Mouse (Mus musculus) forebrain, embryonic 13.5 days (tissue): ENCODE data around the gene Lrsam1. TPM values are rescaled to one million over a fixed set of nuclear protein-coding genes. Genes with fewer than 3 reads are reported as not detected.
A peak's percentile ranks its signal among the peaks of the same experiment; 100 is the strongest.

Source experiments
- ATAC-seq: fragments of 200-750 bp; cut with Nextera tagmentation; 2 replicates; pipeline ENCODE4 v1.8.0; 2017
- H3K27ac ChIP-seq: fragments of 300-500 bp; sonication (generic); 2 replicates; pipeline ENCODE4 v1.5.1; 2015; ENCODE audit warnings: inconsistent platforms, mild to moderate bottlenecking, moderate library complexity
- H3K27me3 ChIP-seq: fragments of 300-500 bp; sonication (generic); 2 replicates; pipeline ENCODE4 v1.6.1; 2015; ENCODE audit warnings: mild to moderate bottlenecking, inconsistent platforms
- H3K36me3 ChIP-seq: fragments of 300-500 bp; sonication (generic); 2 replicates; pipeline ENCODE4 v1.6.1; 2015; ENCODE audit warnings: mild to moderate bottlenecking, inconsistent platforms; ENCODE audit not compliant: poor library complexity, severe bottlenecking
- H3K4me1 ChIP-seq: fragments of 300-500 bp; sonication (generic); 2 replicates; pipeline ENCODE4 v1.6.1; 2015; ENCODE audit warnings: inconsistent platforms
- H3K4me2 ChIP-seq: fragments of 300-500 bp; sonication (generic); 2 replicates; pipeline ENCODE4 v1.6.1; 2015; ENCODE audit warnings: inconsistent platforms, mild to moderate bottlenecking, moderate library complexity
- H3K4me3 ChIP-seq: fragments of 300-500 bp; sonication (generic); 2 replicates; pipeline ENCODE4 v1.5.1; 2015; ENCODE audit warnings: mild to moderate bottlenecking, inconsistent platforms
- H3K9ac ChIP-seq: fragments of 300-500 bp; sonication (generic); 2 replicates; pipeline ENCODE4 v1.6.1; 2015; ENCODE audit warnings: mild to moderate bottlenecking, inconsistent platforms
- H3K9me3 ChIP-seq: fragments of 300-500 bp; sonication (generic); replicated peaks from 2 replicates; pipeline ENCODE4 v1.6.1; 2016; ENCODE audit warnings: inconsistent platforms
- WGBS: fragments of 180-500 bp; shearing (Covaris S2); methylation state at CpG from one replicate; pipeline ENCODE4 v1.1.7; 2015; 5-methylcytosine and 5-hydroxymethylcytosine counted together
- polyA plus RNA-seq: library from polyadenylated mRNA; unstranded; fragments of >200 nt; fragmentation: Nextera tagmentation; extraction: Ambion mirVana; gene quantifications from 2 replicates; pipeline ENCODE4 v1.2.1, GENCODE M21; 2015

Gene Lrsam1
- polyA plus RNA-seq, 1 experiment from 2014 or later, result 14.8 TPM

- no peak for ATAC-seq
- H3K9ac ChIP-seq, result no peak overlapping the region
- H3K4me2 ChIP-seq, result no peak overlapping the region
- H3K4me1 ChIP-seq, result peaks cover 32% of the 10 kb centered on the region
- H3K9me3 ChIP-seq, result no peaks in the 10 kb centered on the region
- peaks cover 12% of the 10 kb centered on the region; the same call in 1 of the 2 replicates for H3K27me3 ChIP-seq
- no peak overlapping the region for H3K27ac ChIP-seq
- 0 out of 2 replicates have a peak, but pooled peaks cover 5% of the 10 kb centered on the region for H3K36me3 ChIP-seq
- WGBS, result 91% methylated on average over 5 of the region's 5 CpGs
- H3K4me3 ChIP-seq, result no peak overlapping the region
Measured at GRCm38 (mm10) chr2:32904637-32905036, 56.8 kb downstream of the Lrsam1 start.

GRCm38 (mm10) chr2:32903470-32903869, 57.9 kb downstream of the Lrsam1 start:
- H3K4me3 ChIP-seq, result no peak overlapping the region
- H3K9me3 ChIP-seq, result no peaks in the 10 kb centered on the region
- H3K36me3 ChIP-seq, result 0 out of 2 replicates have a peak, but pooled peaks cover 5% of the 10 kb centered on the region
- no peak overlapping the region for H3K9ac ChIP-seq
- peaks cover 23% of the 10 kb centered on the region for H3K4me1 ChIP-seq
- 89% methylated on average over 4 of the region's 4 CpGs for WGBS
- no peak overlapping the region for H3K27ac ChIP-seq
- peaks cover 6% of the 10 kb centered on the region; the same call in 1 of the 2 replicates for H3K27me3 ChIP-seq
- no peak for ATAC-seq
- H3K4me2 ChIP-seq, result no peak overlapping the region

GRCm38 (mm10) chr2:32902126-32902525, 59.3 kb downstream of the Lrsam1 start:
- Histone ChIP-seq H3K27me3 (0 out of 2 replicates have a peak, but pooled peaks cover 6% of the 10 kb centered on the region), H3K27ac (no peak overlapping the region), H3K4me3 (no peak overlapping the region), H3K9me3 (no peaks in the 10 kb centered on the region), H3K4me2 (no peak overlapping the region), H3K36me3 (0 out of 2 replicates have a peak, but pooled peaks cover 5% of the 10 kb centered on the region), H3K4me1 (peaks cover 21% of the 10 kb centered on the region), H3K9ac (no peak overlapping the region)
- ATAC-seq, result no peak
- 84% methylated on average over 9 of the region's 9 CpGs for WGBS

- Histone ChIP-seq H3K27ac (no peak overlapping the region), H3K9ac (no peak overlapping the region), H3K4me2 (no peak overlapping the region), H3K36me3 (no peaks in the 10 kb centered on the region), H3K27me3 (no peaks in the 10 kb centered on the region), H3K9me3 (no peaks in the 10 kb centered on the region), H3K4me3 (no peak overlapping the region), H3K4me1 (peaks cover 31% of the 10 kb centered on the region)
- 72% methylated on average over 7 of the region's 7 CpGs for WGBS
- no peak for ATAC-seq
Measured at GRCm38 (mm10) chr2:32898983-32899382, 62.4 kb downstream of the Lrsam1 start.

GRCm38 (mm10) chr2:32896507-32897147, 64.8 kb downstream of the Lrsam1 start:
- no peak overlapping the region for H3K4me2 ChIP-seq
- H3K36me3 ChIP-seq, result no peaks in the 10 kb centered on the region
- peak overlapping the region; percentile 72; the same call in 1 of the 2 replicates for H3K27ac ChIP-seq
- WGBS, result 50% methylated on average over 10 of the region's 10 CpGs
- H3K9me3 ChIP-seq, result no peaks in the 10 kb centered on the region
- H3K4me1 ChIP-seq, result peaks cover 31% of the 10 kb centered on the region
- peak overlapping the region; percentile 32; the same call in 1 of the 2 replicates for H3K9ac ChIP-seq
- H3K27me3 ChIP-seq, result no peaks in the 10 kb centered on the region
- no peak overlapping the region for H3K4me3 ChIP-seq
- peak; percentile 62 for ATAC-seq

GRCm38 (mm10) chr2:32895606-32896106, 65.8 kb downstream of the Lrsam1 start:
- Histone ChIP-seq H3K9ac (0 out of 2 replicates have a peak overlapping the region, but pooled peaks have one; percentile 38), H3K4me3 (no peak overlapping the region), H3K27me3 (no peaks in the 10 kb centered on the region), H3K4me1 (peaks cover 31% of the 10 kb centered on the region), H3K9me3 (no peaks in the 10 kb centered on the region), H3K4me2 (no peak overlapping the region), H3K27ac (peak overlapping the region; percentile 72), H3K36me3 (no peaks in the 10 kb centered on the region)
- 25% methylated on average over 8 of the region's 8 CpGs for WGBS
- ATAC-seq, result peak; percentile 55; the same call in 1 of the 2 replicates

- H3K9me3 ChIP-seq, result no peaks in the 10 kb centered on the region
- H3K4me3 ChIP-seq, result no peak overlapping the region
- no peak overlapping the region for H3K9ac ChIP-seq
- H3K36me3 ChIP-seq, result no peaks in the 10 kb centered on the region
- H3K27me3 ChIP-seq, result no peaks in the 10 kb centered on the region
- H3K27ac ChIP-seq, result no peak overlapping the region
- H3K4me2 ChIP-seq, result no peak overlapping the region
- peaks cover 31% of the 10 kb centered on the region for H3K4me1 ChIP-seq
- no peak for ATAC-seq
- 64% methylated on average over 2 of the region's 2 CpGs for WGBS
Measured at GRCm38 (mm10) chr2:32894097-32894496, 67.3 kb downstream of the Lrsam1 start.

GRCm38 (mm10) chr2:32892490-32892889, 68.9 kb downstream of the Lrsam1 start:
- H3K4me3 ChIP-seq, result no peak overlapping the region
- no peak for ATAC-seq
- no peaks in the 10 kb centered on the region for H3K36me3 ChIP-seq
- H3K9ac ChIP-seq, result no peak overlapping the region
- no peaks in the 10 kb centered on the region for H3K9me3 ChIP-seq
- H3K4me1 ChIP-seq, result peaks cover 35% of the 10 kb centered on the region
- H3K27ac ChIP-seq, result no peak overlapping the region
- H3K4me2 ChIP-seq, result no peak overlapping the region
- WGBS, result 93% methylated on average over 14 of the region's 14 CpGs
- H3K27me3 ChIP-seq, result no peaks in the 10 kb centered on the region

GRCm38 (mm10) chr2:32891278-32891677, 70.1 kb downstream of the Lrsam1 start:
- Histone ChIP-seq H3K9ac (no peak overlapping the region), H3K4me2 (no peak overlapping the region), H3K27ac (no peak overlapping the region), H3K4me3 (no peak overlapping the region), H3K36me3 (no peaks in the 10 kb centered on the region), H3K9me3 (no peaks in the 10 kb centered on the region), H3K27me3 (no peaks in the 10 kb centered on the region), H3K4me1 (peaks cover 23% of the 10 kb centered on the region)
- 81% methylated on average over 9 of the region's 9 CpGs for WGBS
- no peak for ATAC-seq

- no peak overlapping the region for H3K4me2 ChIP-seq
- no peak overlapping the region for H3K27ac ChIP-seq
- 83% methylated on average over 3 of the region's 3 CpGs for WGBS
- H3K36me3 ChIP-seq, result no peaks in the 10 kb centered on the region
- no peak overlapping the region for H3K4me3 ChIP-seq
- H3K4me1 ChIP-seq, result peaks cover 13% of the 10 kb centered on the region
- no peaks in the 10 kb centered on the region for H3K27me3 ChIP-seq
- H3K9ac ChIP-seq, result no peak overlapping the region
- ATAC-seq, result no peak
- no peaks in the 10 kb centered on the region for H3K9me3 ChIP-seq
Measured at GRCm38 (mm10) chr2:32890280-32890679, 71.1 kb downstream of the Lrsam1 start.

- no peak overlapping the region for H3K9ac ChIP-seq
- no peaks in the 10 kb centered on the region for H3K36me3 ChIP-seq
- peaks cover 11% of the 10 kb centered on the region for H3K4me1 ChIP-seq
- H3K9me3 ChIP-seq, result no peaks in the 10 kb centered on the region
- H3K4me3 ChIP-seq, result no peak overlapping the region
- no peak for ATAC-seq
- WGBS, result 54% methylated on average over 3 of the region's 3 CpGs
- H3K4me2 ChIP-seq, result no peak overlapping the region
- H3K27ac ChIP-seq, result no peak overlapping the region
- H3K27me3 ChIP-seq, result no peaks in the 10 kb centered on the region
Measured at GRCm38 (mm10) chr2:32888551-32888950, 72.9 kb downstream of the Lrsam1 start.

GRCm38 (mm10) chr2:32888029-32888428, 73.4 kb downstream of the Lrsam1 start:
- peaks cover 11% of the 10 kb centered on the region for H3K4me1 ChIP-seq
- no peaks in the 10 kb centered on the region for H3K36me3 ChIP-seq
- no peaks in the 10 kb centered on the region for H3K9me3 ChIP-seq
- H3K27ac ChIP-seq, result no peak overlapping the region
- peak overlapping the region; percentile 40; the same call in 1 of the 2 replicates for H3K9ac ChIP-seq
- ATAC-seq, result no peak
- WGBS, result 44% methylated on average over 9 of the region's 9 CpGs
- no peak overlapping the region for H3K4me3 ChIP-seq
- no peak overlapping the region for H3K4me2 ChIP-seq
- no peaks in the 10 kb centered on the region for H3K27me3 ChIP-seq
